Mouse (Mus musculus): ENCODE results near the gene Gm2a. TPM values are rescaled to one million over a fixed set of nuclear protein-coding genes. Genes with fewer than 3 reads are reported as not detected.

Gene Gm2a
- total and polyA plus RNA-seq, 3 experiments = 0.19 to 0.52 TPM; not detected in 1

- Histone ChIP-seq H3K9ac (ENCODE audit: control insufficient read depth, low read depth, low read length, poor library complexity, severe bottlenecking) (no peak overlapping the region), H3K4me3 (ENCODE audit: control insufficient read depth in 1 of 2, insufficient read depth in 1 of 2, low read depth in 2 of 2, low read length in 2 of 2) (no peak overlapping the region), H3K4me1 (ENCODE audit: control insufficient read depth in 1 of 2, insufficient read depth in 2 of 2, low read length in 2 of 2) (no peaks in the 10 kb centered on the region; a peak in 1 of 4 replicates), H3K79me2 (ENCODE audit: control insufficient read depth, insufficient read depth, low read length, poor library complexity) (no peaks in the 10 kb centered on the region), H3K36me3 (ENCODE audit: control insufficient read depth in 1 of 2, insufficient read depth in 2 of 2, low read length in 2 of 2) (no peaks in the 10 kb centered on the region), H3K27ac (ENCODE audit: control insufficient read depth, low read depth, low read length) (no peak overlapping the region), H3K9me3 (replicated peaks; ENCODE audit: insufficient read depth, low read length) (no peaks in the 10 kb centered on the region), H3K27me3 (ENCODE audit: control insufficient read depth in 1 of 2, insufficient read depth in 2 of 2, low read length in 2 of 2) (peaks cover 3 to 6% of the 10 kb centered on the region in 2 experiments)
- no peak for TF ChIP-seq ELF1 (IDR thresholded peaks at IDR 0.05; ENCODE audit: low read depth, low read length)
- no peak for TF ChIP-seq MYC (IDR thresholded peaks at IDR 0.05; ENCODE audit: low read depth, low read length)
- TF ChIP-seq GABPA (IDR thresholded peaks at IDR 0.05; ENCODE audit: low read depth, low read length) = no peak
- TF ChIP-seq E2F4 (IDR thresholded peaks at IDR 0.05; ENCODE audit: borderline replicate concordance, low read depth, low read length) = no peak
- TF ChIP-seq RCOR1 (IDR thresholded peaks at IDR 0.05; ENCODE audit: low read depth, low read length) = no peak
- TF ChIP-seq POLR2A (IDR thresholded peaks at IDR 0.05; ENCODE audit: control insufficient read depth in 1 of 2, insufficient read depth in 1 of 2, low read depth in 1 of 2, low read length in 2 of 2, poor library complexity in 1 of 2) = no peak
- TF ChIP-seq GATA1 (IDR thresholded peaks at IDR 0.05; ENCODE audit: low read depth, low read length) = no peak
- no peak for TF ChIP-seq USF1 (IDR thresholded peaks at IDR 0.05; ENCODE audit: low read depth, low read length)
- no peak for TF ChIP-seq SIN3A (IDR thresholded peaks at IDR 0.05; ENCODE audit: low read length)
- no peak for DNase-seq (ENCODE audit: low read depth, low spot score)
Observed at GRCm38 (mm10) chr11:55075602-55076001, 22.3 kb upstream of the Gm2a start.

- no peak for DNase-seq (ENCODE audit: low read depth, low spot score)
- no peaks in the 10 kb centered on the region; a peak in 1 of 4 replicates for H3K4me1 ChIP-seq (ENCODE audit: control insufficient read depth in 1 of 2, insufficient read depth in 2 of 2, low read length in 2 of 2)
- H3K4me3 ChIP-seq (ENCODE audit: control insufficient read depth in 1 of 2, insufficient read depth in 1 of 2, low read depth in 2 of 2, low read length in 2 of 2) = no peak overlapping the region
- H3K27ac ChIP-seq (ENCODE audit: control insufficient read depth, low read depth, low read length) = no peak overlapping the region
- H3K36me3 ChIP-seq (ENCODE audit: control insufficient read depth in 1 of 2, insufficient read depth in 2 of 2, low read length in 2 of 2) = no peaks in the 10 kb centered on the region
- H3K27me3 ChIP-seq (ENCODE audit: control insufficient read depth in 1 of 2, insufficient read depth in 2 of 2, low read length in 2 of 2) = peaks cover 8 to 9% of the 10 kb centered on the region in 2 experiments
- TF ChIP-seq RCOR1 (IDR thresholded peaks at IDR 0.05; ENCODE audit: low read depth, low read length) (no peak), MYC (IDR thresholded peaks at IDR 0.05; ENCODE audit: low read depth, low read length) (no peak), MAZ (IDR thresholded peaks at IDR 0.05; ENCODE audit: low read depth, low read length) (no peak), BHLHE40 (IDR thresholded peaks at IDR 0.05; ENCODE audit: borderline replicate concordance, low read depth, low read length) (no peak), MAX (IDR thresholded peaks at IDR 0.05; ENCODE audit: low read length) (no peak), E2F4 (IDR thresholded peaks at IDR 0.05; ENCODE audit: borderline replicate concordance, low read depth, low read length) (no peak), MEF2A (IDR thresholded peaks at IDR 0.05; ENCODE audit: extremely low read depth, insufficient replicate concordance, low read depth, low read length, poor library complexity, severe bottlenecking) (no peak), TAL1 (IDR thresholded peaks at IDR 0.05; ENCODE audit: low read length) (no peak), MYB (IDR thresholded peaks at IDR 0.05; ENCODE audit: low read depth, low read length) (no peak), CTCF (IDR thresholded peaks at IDR 0.05 in 2 of 3, conservative IDR thresholded peaks at IDR 0.05 in 1 of 3; ENCODE audit: control insufficient read depth in 1 of 3, insufficient read depth in 1 of 3, low read depth in 2 of 3, low read length in 3 of 3, poor library complexity in 1 of 3, severe bottlenecking in 1 of 3) (no peak), POLR2AphosphoS2 (IDR thresholded peaks at IDR 0.05; ENCODE audit: low read length) (no peak), NELFE (IDR thresholded peaks at IDR 0.05; ENCODE audit: low read depth, low read length) (no peak), NRF1 (IDR thresholded peaks at IDR 0.05; ENCODE audit: insufficient read depth, low read depth, low read length, poor library complexity, severe bottlenecking) (no peak), POLR2A (IDR thresholded peaks at IDR 0.05; ENCODE audit: control insufficient read depth in 1 of 2, insufficient read depth in 1 of 2, low read depth in 1 of 2, low read length in 2 of 2, poor library complexity in 1 of 2) (no peak), MAFK (IDR thresholded peaks at IDR 0.05; ENCODE audit: borderline replicate concordance, low read depth, low read length) (no peak), ZC3H11A (IDR thresholded peaks at IDR 0.05; ENCODE audit: low read depth, low read length) (no peak), HCFC1 (IDR thresholded peaks at IDR 0.05; ENCODE audit: low read depth, low read length) (no peak), POLR2AphosphoS5 (IDR thresholded peaks at IDR 0.05; ENCODE audit: borderline replicate concordance, low read depth, low read length) (no peak)
- no peaks in the 10 kb centered on the region for H3K79me2 ChIP-seq (ENCODE audit: control insufficient read depth, insufficient read depth, low read length, poor library complexity)
- H3K9ac ChIP-seq (ENCODE audit: control insufficient read depth, low read depth, low read length, poor library complexity, severe bottlenecking) = no peak overlapping the region
- H3K9me3 ChIP-seq (replicated peaks; ENCODE audit: insufficient read depth, low read length) = no peaks in the 10 kb centered on the region
Observed at GRCm38 (mm10) chr11:55076234-55076633, 21.7 kb upstream of the Gm2a start.
